18 mouse cellular contexts compared by ENCODE assay signal in the genomic region with DNA sequence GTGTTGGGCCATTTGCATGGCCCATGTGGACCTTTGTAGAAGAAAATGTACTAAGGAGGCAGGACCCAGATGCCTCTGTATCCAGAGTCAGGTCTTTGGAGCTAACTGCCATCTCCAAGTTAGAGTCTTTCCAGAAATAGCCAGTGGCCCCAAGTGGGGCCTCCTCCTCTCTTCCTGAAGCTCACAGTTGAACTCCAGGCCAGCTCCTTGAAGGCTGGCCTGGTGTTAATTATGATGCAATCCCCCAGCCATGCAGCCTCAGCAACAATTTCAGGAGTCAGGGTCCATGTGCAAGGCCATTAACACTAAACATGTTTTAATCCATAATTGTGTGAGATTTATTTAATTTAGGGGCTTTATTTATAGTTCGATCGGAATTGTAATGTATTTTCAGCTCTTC.
DNase-seq lines count a peak whose midpoint lies in the region; ATAC-seq lines count a peak whose summit lies in the region.
"Had no signal": no experiment of that assay in that cellular context is flagged by ENCODE, and none has a peak within 500 bp of the region (broad histone marks: within the 10 kb centered on the region; RNA-seq: fewer than 3 reads in every experiment).

No protein-coding gene starts in this region.

- WGBS in embryonic facial prominence, embryonic 14.5 days: 73% methylated on average over 2 of the region's 2 CpGs
- WGBS in limb, embryonic 11.5 days: 18% methylated on average over 2 of the region's 2 CpGs

- no peak overlapping the region for H3K4me2 ChIP-seq in embryonic facial prominence, embryonic 14.5 days (ENCODE audit: low read depth, low read length)
- H3K4me2 ChIP-seq in limb, embryonic 11.5 days (ENCODE audit: low read depth, severe bottlenecking): no peak overlapping the region
- H3K4me2 ChIP-seq: forebrain, embryonic 15.5 days; heart, embryonic 12.5 days; hindbrain, embryonic 12.5 days had no signal

- no peak overlapping the region for H3K9ac ChIP-seq in embryonic facial prominence, embryonic 14.5 days (ENCODE audit: low read depth, low read length)
- no peak overlapping the region for H3K9ac ChIP-seq in limb, embryonic 11.5 days (ENCODE audit: low read length)
- H3K9ac ChIP-seq: forebrain, embryonic 15.5 days; heart, embryonic 12.5 days; hindbrain, embryonic 12.5 days had no signal

- ATAC-seq in embryonic facial prominence, embryonic 14.5 days (ENCODE audit: low read depth): no peak
- no peak for ATAC-seq in limb, embryonic 11.5 days (ENCODE audit: insufficient number of reproducible peaks, low FRiP score, low TSS enrichment, low read depth)
- ATAC-seq: forebrain, embryonic 15.5 days; hindbrain, embryonic 16.5 days had no signal

- H3K4me1 ChIP-seq in embryonic facial prominence, embryonic 14.5 days (ENCODE audit: control insufficient read depth, insufficient read depth, low read length): peaks cover 5% of the 10 kb centered on the region
- peaks cover 8% of the 10 kb centered on the region; the same call in 1 of the 2 replicates for H3K4me1 ChIP-seq in limb, embryonic 11.5 days (ENCODE audit: control insufficient read depth, insufficient read depth, low read length)
- H3K4me1 ChIP-seq: forebrain, embryonic 15.5 days; hindbrain, embryonic 12.5 days had no signal

- no peak overlapping the region for H3K4me3 ChIP-seq in embryonic facial prominence, embryonic 14.5 days (ENCODE audit: low read depth, low read length)
- no peak overlapping the region for H3K4me3 ChIP-seq in limb, embryonic 11.5 days (ENCODE audit: low read depth, low read length)
- H3K4me3 ChIP-seq: forebrain, embryonic 15.5 days; heart, embryonic 12.5 days; hindbrain, embryonic 12.5 days had no signal

- DNase-seq in MN1 (ENCODE audit: low spot score) (peak; percentile 19), NIH3T3 (ENCODE audit: low read depth) (peak; percentile 35)
- peak; percentile 43 for DNase-seq in embryonic facial prominence, embryonic 14.5 days (ENCODE audit: low spot score)
- DNase-seq in limb, embryonic 11.5 days (ENCODE audit: low spot score): peak; percentile 55
- DNase-seq in adrenal gland, postnatal 4 days (ENCODE audit: low spot score in 2 of 2): no peak
- DNase-seq in spleen, adult 12 weeks (ENCODE audit: low spot score): no peak
- DNase-seq in spleen, postnatal 14 days (ENCODE audit: low spot score in 2 of 2): no peak
- DNase-seq: adrenal gland, postnatal 14 days; cerebellum, adult 18-20 months; cerebellum, adult 9-11 months; cerebellum, postnatal 36 days; gastrocnemius, postnatal 10 days; heart, postnatal 36 days; kidney, adult 18-20 months had no signal

- H3K27ac ChIP-seq in embryonic facial prominence, embryonic 14.5 days (replicated peaks; ENCODE audit: low read depth, low read length): no peak overlapping the region
- no peak overlapping the region for H3K27ac ChIP-seq in limb, embryonic 11.5 days (replicated peaks; ENCODE audit: low read depth, low read length)
- H3K27ac ChIP-seq: forebrain, embryonic 15.5 days; hindbrain, embryonic 12.5 days had no signal

- H3K27me3 ChIP-seq in embryonic facial prominence, embryonic 14.5 days (replicated peaks; ENCODE audit: control insufficient read depth, insufficient read depth, low read length): no peaks in the 10 kb centered on the region
- H3K27me3 ChIP-seq in limb, embryonic 11.5 days (ENCODE audit: control insufficient read depth, insufficient read depth, low read length): no peaks in the 10 kb centered on the region
- H3K27me3 ChIP-seq: forebrain, embryonic 15.5 days; heart, embryonic 12.5 days; hindbrain, embryonic 12.5 days had no signal

- H3K9me3 ChIP-seq in embryonic facial prominence, embryonic 14.5 days (ENCODE audit: control insufficient read depth, low read length): no peaks in the 10 kb centered on the region
- no peaks in the 10 kb centered on the region for H3K9me3 ChIP-seq in limb, embryonic 11.5 days (ENCODE audit: control insufficient read depth, low read length)
- H3K9me3 ChIP-seq: forebrain, embryonic 15.5 days; heart, embryonic 12.5 days; hindbrain, embryonic 12.5 days had no signal

- no peaks in the 10 kb centered on the region for H3K36me3 ChIP-seq in embryonic facial prominence, embryonic 14.5 days (ENCODE audit: control insufficient read depth, insufficient read depth, low read length)
- H3K36me3 ChIP-seq in limb, embryonic 11.5 days (ENCODE audit: control insufficient read depth, insufficient read depth, low read length): no peaks in the 10 kb centered on the region
- H3K36me3 ChIP-seq: forebrain, embryonic 15.5 days; heart, embryonic 12.5 days; hindbrain, embryonic 12.5 days had no signal

Comparison
In these comparisons a context has a peak if more than half of its experiments do, and no peak if none do; other contexts are left out.
1. DNase-seq: peak in MN1 (single experiment), NIH3T3 (single experiment), embryonic facial prominence, embryonic 14.5 days (single experiment) and limb, embryonic 11.5 days (single experiment); none in adrenal gland, postnatal 4 days (0 of 2), spleen, adult 12 weeks (single experiment) and spleen, postnatal 14 days (0 of 2).